In genomic region chr5:104056295-104056694, GRCm38 (mm10) we compare ENCODE assay signal across 25 mouse cellular contexts. TPM values are rescaled to one million over a fixed set of nuclear protein-coding genes. Genes with fewer than 3 reads are reported as not detected.
A peak's percentile ranks its signal among the peaks of the same experiment; 100 is the strongest.
DNase-seq lines count a peak whose midpoint lies in the region; ATAC-seq and TF ChIP-seq lines count a peak whose summit lies in the region.
"Had no signal": no experiment of that assay in that cellular context is flagged by ENCODE, and none has a peak within 500 bp of the region (broad histone marks: within the 10 kb centered on the region; RNA-seq: fewer than 3 reads in every experiment).

No protein-coding gene starts in this region.

- intact Hi-C loops in left cerebral cortex, postnatal 25 days (cut with DNase I): no loop called here

- peak in 1 of 2 experiments; percentile 7 for DNase-seq in layer of hippocampus, adult 2 months (ENCODE audit: low spot score in 2 of 2)
- no peak for DNase-seq in layer of hippocampus, adult 18-20 months (ENCODE audit: low spot score in 2 of 2)
- peak; percentile 11 for DNase-seq in G1E (ENCODE audit: low spot score)
- peak; percentile 77 for DNase-seq in fibroblast of lung, adult 2 months (ENCODE audit: low read depth)
- no peak for DNase-seq in left cerebral cortex, postnatal 25 days (ENCODE audit: low spot score in 2 of 2)
- DNase-seq: cerebellum, adult 9-10 months; heart, adult 2 months; kidney, adult 2 months; kidney, postnatal 14 days; left cerebral cortex, postnatal 4 days; lung, postnatal 14 days; midbrain, embryonic 14.5 days; thymus, postnatal 25 days had no signal

- TF ChIP-seq CTCF in layer of hippocampus, adult 2 months (conservative IDR thresholded peaks at IDR 0.05): no peak
- no peak for TF ChIP-seq CTCF in G1E (IDR thresholded peaks at IDR 0.05; ENCODE audit: low read depth, low read length)

- H3K27me3 ChIP-seq in G1E (ENCODE audit: insufficient read depth, low read length): no peaks in the 10 kb centered on the region
- H3K27me3 ChIP-seq in liver, embryonic 16.5 days (ENCODE audit: control insufficient read depth, insufficient read depth, low read depth, low read length): no peaks in the 10 kb centered on the region
- H3K27me3 ChIP-seq: CH12.LX; embryonic facial prominence, embryonic 13.5 days; megakaryocyte, embryonic 14.5 days had no signal

- H3K9me3 ChIP-seq in G1E (replicated peaks): no peaks in the 10 kb centered on the region
- H3K9me3 ChIP-seq in liver, embryonic 16.5 days (replicated peaks; ENCODE audit: control insufficient read depth, low read length): no peaks in the 10 kb centered on the region
- H3K9me3 ChIP-seq: embryonic facial prominence, embryonic 13.5 days; forebrain, embryonic 10.5 days; megakaryocyte, embryonic 14.5 days had no signal

- H3K9ac ChIP-seq in liver, embryonic 16.5 days (ENCODE audit: low read depth, low read length): no peak overlapping the region
- H3K9ac ChIP-seq: embryonic facial prominence, embryonic 13.5 days had no signal

- H3K27ac ChIP-seq in layer of hippocampus, adult 2 months: peak overlapping the region; percentile 14; the same call in 1 of the 2 replicates
- H3K27ac ChIP-seq in liver, embryonic 16.5 days (ENCODE audit: low read length): peak overlapping the region; percentile 16; the same call in 1 of the 2 replicates
- H3K27ac ChIP-seq: embryonic facial prominence, embryonic 13.5 days; forebrain, embryonic 10.5 days; heart, adult 2 months had no signal

- peaks cover 90% of the 10 kb centered on the region for H3K36me3 ChIP-seq in G1E (replicated peaks)
- peaks cover 21% of the 10 kb centered on the region for H3K36me3 ChIP-seq in liver, embryonic 16.5 days (ENCODE audit: control insufficient read depth, insufficient read depth)

- ATAC-seq in G1E (ENCODE audit: extremely low read depth, insufficient number of reproducible peaks, low FRiP score, poor library complexity, severe bottlenecking): peak; percentile 37; the same call in 1 of the 2 replicates
- no peak for ATAC-seq in liver, embryonic 16.5 days (ENCODE audit: low read depth)
- no peak for ATAC-seq in CD4-positive, CD25-positive, alpha-beta regulatory T cell, adult 4 months
- ATAC-seq: hindbrain, embryonic 16.5 days had no signal

- peaks cover 63% of the 10 kb centered on the region for H3K4me1 ChIP-seq in G1E (ENCODE audit: insufficient read depth, low read depth, low read length)
- peaks cover 37% of the 10 kb centered on the region for H3K4me1 ChIP-seq in liver, embryonic 16.5 days (ENCODE audit: control insufficient read depth, low read depth, low read length)
- H3K4me1 ChIP-seq: embryonic facial prominence, embryonic 13.5 days; forebrain, embryonic 10.5 days had no signal

- no peak overlapping the region for H3K4me2 ChIP-seq in liver, embryonic 16.5 days (ENCODE audit: low read depth, low read length)
- H3K4me2 ChIP-seq: embryonic facial prominence, embryonic 13.5 days had no signal

- WGBS in liver, embryonic 16.5 days (ENCODE audit: insufficient replicate concordance): 81% methylated on average over 7 of the region's 7 CpGs

- H3K4me3 ChIP-seq in layer of hippocampus, adult 2 months: no peak overlapping the region
- no peak overlapping the region for H3K4me3 ChIP-seq in G1E (ENCODE audit: low read depth, low read length)
- H3K4me3 ChIP-seq in liver, embryonic 16.5 days (ENCODE audit: low read depth, low read length): no peak overlapping the region
- H3K4me3 ChIP-seq: embryonic facial prominence, embryonic 13.5 days; forebrain, embryonic 10.5 days; heart, adult 2 months; megakaryocyte, embryonic 14.5 days had no signal

RNA-seq across cellular contexts. Expression of gene Nudt9, which starts 10.2 kb away (rescaled TPM):
- 10 to 100 TPM; 66.4 to 71.5 TPM for total RNA-seq in layer of hippocampus, adult 2 months (2021)
- 10 to 100 TPM; 76.8 to 77.4 TPM for total RNA-seq in layer of hippocampus, adult 18-20 months (2021)
- total RNA-seq in G1E (2014; fragmentation: Nextera tagmentation) (61.9 and 65.6 TPM in 2 replicates), G1E (2017) (66.7 and 71.6 TPM in 2 replicates)
- 116 and 139 TPM in 2 replicates for polyA plus RNA-seq in G1E (2012)
- polyA plus RNA-seq in liver, embryonic 16.5 days (2015; fragmentation: Nextera tagmentation; extraction: Ambion mirVana): 62.1 and 67.1 TPM in 2 replicates
- 10 to 100 TPM; 13.5 to 22.6 TPM for polyA plus RNA-seq in CD4-positive, CD25-positive, alpha-beta regulatory T cell, adult 4 months (2017; shearing (Covaris generic))
- 10 to 100 TPM; 59.4 to 59.9 TPM for total RNA-seq in left cerebral cortex, postnatal 25 days (2021)

RNA-seq across cellular contexts. Expression of gene Gm17660, which starts 21.1 kb away (rescaled TPM):
- total RNA-seq in layer of hippocampus, adult 2 months (2021): not detected
- not detected for total RNA-seq in layer of hippocampus, adult 18-20 months (2021)
- total RNA-seq in G1E (2014; fragmentation: Nextera tagmentation): not detected in 2 replicates
- not detected in 2 replicates for total RNA-seq in G1E (2017)
- not detected in 2 replicates for polyA plus RNA-seq in G1E (2012)
- polyA plus RNA-seq in liver, embryonic 16.5 days (2015; fragmentation: Nextera tagmentation; extraction: Ambion mirVana): not detected in 2 replicates
- not detected for polyA plus RNA-seq in CD4-positive, CD25-positive, alpha-beta regulatory T cell, adult 4 months (2017; shearing (Covaris generic))
- total RNA-seq in left cerebral cortex, postnatal 25 days (2021): not detected
- total RNA-seq: CH12.LX; gastrocnemius, adult 8-10 months; heart, adult 2 months; hematopoietic stem cell, adult 5-6 weeks; left cerebral cortex, adult 18-20 months; left cerebral cortex, postnatal 4 days; liver, adult 2 months had no signal
- polyA plus RNA-seq: embryonic facial prominence, embryonic 13.5 days; heart, adult 2 months; heart, embryonic 14.5 days; kidney, adult 2 months; liver, adult 2 months; midbrain, embryonic 14.5 days had no signal

RNA-seq across cellular contexts. Expression of gene Hsd17b11, which starts 34.6 kb away (rescaled TPM):
- total RNA-seq in layer of hippocampus, adult 2 months (2021): 10 to 100 TPM; 48.0 to 53.9 TPM
- total RNA-seq in layer of hippocampus, adult 18-20 months (2021): 10 to 100 TPM; 53.9 to 61.3 TPM
- total RNA-seq in G1E (2014; fragmentation: Nextera tagmentation): 9.2 and 11.7 TPM in 2 replicates
- total RNA-seq in G1E (2017): 9.0 and 9.5 TPM in 2 replicates
- 0.47 and 0.82 TPM in 2 replicates for polyA plus RNA-seq in G1E (2012)
- 3.2 and 3.6 TPM in 2 replicates for polyA plus RNA-seq in liver, embryonic 16.5 days (2015; fragmentation: Nextera tagmentation; extraction: Ambion mirVana)
- polyA plus RNA-seq in CD4-positive, CD25-positive, alpha-beta regulatory T cell, adult 4 months (2017; shearing (Covaris generic)): 1 to 10 TPM; 4.3 to 5.2 TPM
- 10 to 100 TPM; 38.2 to 39.8 TPM for total RNA-seq in left cerebral cortex, postnatal 25 days (2021)

RNA-seq across cellular contexts. Expression of gene Sparcl1, which starts 57.2 kb away (rescaled TPM):
- total RNA-seq in layer of hippocampus, adult 2 months (2021): 1,000 to 10,000 TPM; 1,426 to 1,439 TPM
- 1,000 to 10,000 TPM; 1,467 to 1,533 TPM for total RNA-seq in layer of hippocampus, adult 18-20 months (2021)
- total RNA-seq in G1E (2014; fragmentation: Nextera tagmentation): not detected in 2 replicates
- not detected in 2 replicates for total RNA-seq in G1E (2017)
- not detected in 2 replicates for polyA plus RNA-seq in G1E (2012)
- 3.1 and 5.1 TPM in 2 replicates for polyA plus RNA-seq in liver, embryonic 16.5 days (2015; fragmentation: Nextera tagmentation; extraction: Ambion mirVana)
- not detected for polyA plus RNA-seq in CD4-positive, CD25-positive, alpha-beta regulatory T cell, adult 4 months (2017; shearing (Covaris generic))
- total RNA-seq in left cerebral cortex, postnatal 25 days (2021): 1,000 to 10,000 TPM; 1,388 to 1,439 TPM
- total RNA-seq: CH12.LX; hematopoietic stem cell, adult 5-6 weeks had no signal

Comparison
In these comparisons a context has a peak if more than half of its experiments do, and no peak if none do; other contexts are left out.
1. DNase-seq: peak in G1E (single experiment) and fibroblast of lung, adult 2 months (single experiment); none in layer of hippocampus, adult 18-20 months (0 of 2) and left cerebral cortex, postnatal 25 days (0 of 2).